Mouse (Mus musculus): ENCODE results near the gene Fam161a.

Fam161a gene

GRCm38 (mm10) chr11:23007481-23008180 is at the start of gene Fam161a:
Fam161a (plus strand) TSS chr11:23007531.
- peak; percentile 88 to 93 for DNase-seq

GRCm38 (mm10) chr11:22957791-22958374 is 49.4 kb upstream of the Fam161a start:
- no peak for DNase-seq

GRCm38 (mm10) chr11:22962101-22962500 is 45.2 kb upstream of the Fam161a start:
- no peak for DNase-seq

- no peak for DNase-seq
Measured at GRCm38 (mm10) chr11:22964401-22964800, 42.9 kb upstream of the Fam161a start.

GRCm38 (mm10) chr11:22965503-22965902 is 41.8 kb upstream of the Fam161a start:
- DNase-seq = no peak

GRCm38 (mm10) chr11:22969486-22969885 is 37.8 kb upstream of the Fam161a start:
- DNase-seq = peak in 1 of 2 experiments; percentile 62

GRCm38 (mm10) chr11:22970546-22970945 is 36.8 kb upstream of the Fam161a start:
- DNase-seq = no peak

- DNase-seq = peak; percentile 71 to 78
Measured at GRCm38 (mm10) chr11:22971835-22972709, 35.3 kb upstream of the Fam161a start, which contains the start of gene Zrsr1. Zrsr1 (plus strand) TSS chr11:22972005.

GRCm38 (mm10) chr11:22972746-22973526 is 34.4 kb upstream of the Fam161a start:
- peak; percentile 83 to 85 for DNase-seq

GRCm38 (mm10) chr11:22973599-22973998 is 33.7 kb upstream of the Fam161a start:
- DNase-seq = peak in 1 of 2 experiments; percentile 28

GRCm38 (mm10) chr11:22978215-22978614 is 29.1 kb upstream of the Fam161a start:
- DNase-seq = peak; percentile 28 to 35

GRCm38 (mm10) chr11:22978711-22979110 is 28.6 kb upstream of the Fam161a start:
- DNase-seq = peak; percentile 87 to 90

- DNase-seq = no peak
Measured at GRCm38 (mm10) chr11:22979221-22979620, 28.1 kb upstream of the Fam161a start.

- peak in 1 of 2 experiments; percentile 17 for DNase-seq
Measured at GRCm38 (mm10) chr11:22981041-22981440, 26.3 kb upstream of the Fam161a start.

GRCm38 (mm10) chr11:22981543-22981950 is 25.8 kb upstream of the Fam161a start:
- peak in 1 of 2 experiments; percentile 32 for DNase-seq

- peak; percentile 99 for DNase-seq
Measured at GRCm38 (mm10) chr11:22981984-22982757, 25.2 kb upstream of the Fam161a start, which contains the start of the genes Gm28048 and Commd1. Gm28048 (minus strand) TSS chr11:22982090. Commd1 (minus strand) TSS chr11:22982382.

- no peak for DNase-seq
Measured at GRCm38 (mm10) chr11:22982846-22983245, 24.5 kb upstream of the Fam161a start.

- no peak for DNase-seq
Measured at GRCm38 (mm10) chr11:22985510-22985909, 21.8 kb upstream of the Fam161a start.

GRCm38 (mm10) chr11:22987357-22987756 is 20.0 kb upstream of the Fam161a start:
- peak; percentile 68 to 90 for DNase-seq

- DNase-seq = no peak
Measured at GRCm38 (mm10) chr11:22989786-22990185, 17.5 kb upstream of the Fam161a start.

- DNase-seq = peak; percentile 96 to 98
Measured at GRCm38 (mm10) chr11:22990393-22991126, 16.8 kb upstream of the Fam161a start, which contains the start of gene Cct4. Cct4 (plus strand) TSS chr11:22990519.
